Comparison of ENCODE assay signal across 14 mouse cellular contexts in genomic region chr12:77742716-77743115, GRCm38 (mm10).
A peak's percentile ranks its signal among the peaks of the same experiment; 100 is the strongest.
DNase-seq lines count a peak whose midpoint lies in the region; ATAC-seq lines count a peak whose summit lies in the region.
"Had no signal": no experiment of that assay in that cellular context is flagged by ENCODE, and none has a peak within 500 bp of the region (broad histone marks: within the 10 kb centered on the region; RNA-seq: fewer than 3 reads in every experiment).

No protein-coding gene starts in this region.

- no peaks in the 10 kb centered on the region for H3K36me3 ChIP-seq in forebrain, embryonic 15.5 days
- H3K36me3 ChIP-seq in forebrain, embryonic 12.5 days (replicated peaks), result no peaks in the 10 kb centered on the region
- H3K36me3 ChIP-seq: embryonic facial prominence, embryonic 15.5 days; liver, embryonic 13.5 days had no signal

- H3K4me3 ChIP-seq in forebrain, embryonic 15.5 days, result no peak overlapping the region
- H3K4me3 ChIP-seq in forebrain, embryonic 12.5 days (replicated peaks), result no peak overlapping the region
- H3K4me3 ChIP-seq: embryonic facial prominence, embryonic 15.5 days; heart, adult 2 months; layer of hippocampus, adult 2 months; liver, embryonic 13.5 days had no signal

- peak; percentile 43 to 47 for DNase-seq in right cerebral cortex, postnatal 10 days (ENCODE audit: low spot score in 2 of 2)
- no peak for DNase-seq in right cerebral cortex, postnatal 36 days (ENCODE audit: low spot score in 2 of 2)
- peak; percentile 11 for DNase-seq in kidney, postnatal 10 days
- no peak for DNase-seq in gastrocnemius, postnatal 4 days (ENCODE audit: low spot score in 2 of 2)
- DNase-seq: cerebellum, adult 9-10 months; heart, adult 2 months; liver, embryonic 13.5 days; lung, postnatal 10 days; right cerebral cortex, postnatal 25 days had no signal

- peaks cover 15% of the 10 kb centered on the region for H3K4me1 ChIP-seq in forebrain, embryonic 15.5 days
- peaks cover 13% of the 10 kb centered on the region for H3K4me1 ChIP-seq in forebrain, embryonic 12.5 days
- H3K4me1 ChIP-seq: embryonic facial prominence, embryonic 15.5 days; liver, embryonic 13.5 days had no signal

- WGBS in forebrain, embryonic 15.5 days, result 22% methylated on average over 3 of the region's 3 CpGs
- 22% methylated on average over 3 of the region's 3 CpGs for WGBS in forebrain, embryonic 12.5 days

- no peaks in the 10 kb centered on the region for H3K9me3 ChIP-seq in forebrain, embryonic 15.5 days
- no peaks in the 10 kb centered on the region for H3K9me3 ChIP-seq in forebrain, embryonic 12.5 days
- H3K9me3 ChIP-seq: embryonic facial prominence, embryonic 15.5 days; liver, embryonic 13.5 days had no signal

- H3K27me3 ChIP-seq in forebrain, embryonic 15.5 days, result peaks cover 7% of the 10 kb centered on the region
- H3K27me3 ChIP-seq in forebrain, embryonic 12.5 days, result peaks cover 14% of the 10 kb centered on the region
- H3K27me3 ChIP-seq: embryonic facial prominence, embryonic 15.5 days; liver, embryonic 13.5 days had no signal

- ATAC-seq in forebrain, embryonic 15.5 days (replicated peaks), result peak; percentile 49; the same call in 1 of the 2 replicates
- ATAC-seq in forebrain, embryonic 12.5 days (ENCODE audit: low FRiP score), result no peak
- no peak for ATAC-seq in erythroid progenitor cell, adult 5-6 weeks (replicated peaks; ENCODE audit: low FRiP score, poor library complexity, severe bottlenecking)

- H3K9ac ChIP-seq in forebrain, embryonic 15.5 days (replicated peaks), result no peak overlapping the region
- no peak overlapping the region for H3K9ac ChIP-seq in forebrain, embryonic 12.5 days
- H3K9ac ChIP-seq: embryonic facial prominence, embryonic 15.5 days; liver, embryonic 13.5 days had no signal

- no peak overlapping the region for H3K4me2 ChIP-seq in forebrain, embryonic 15.5 days (replicated peaks)
- H3K4me2 ChIP-seq in forebrain, embryonic 12.5 days, result no peak overlapping the region
- H3K4me2 ChIP-seq: embryonic facial prominence, embryonic 15.5 days; liver, embryonic 13.5 days had no signal

- H3K27ac ChIP-seq in forebrain, embryonic 15.5 days (replicated peaks), result no peak overlapping the region
- H3K27ac ChIP-seq in forebrain, embryonic 12.5 days, result no peak overlapping the region
- H3K27ac ChIP-seq: embryonic facial prominence, embryonic 15.5 days; heart, adult 2 months; layer of hippocampus, adult 2 months; liver, embryonic 13.5 days had no signal

Comparison
In these comparisons a context has a peak if more than half of its experiments do, and no peak if none do; other contexts are left out.
1. DNase-seq: peak in right cerebral cortex, postnatal 10 days (2 of 2) and kidney, postnatal 10 days (single experiment); none in right cerebral cortex, postnatal 36 days (0 of 2) and gastrocnemius, postnatal 4 days (0 of 2).